Mouse (Mus musculus) CH12.LX (cell line): ENCODE measurements around the gene Stard10.

Experiments used
- BHLHE40 ChIP-seq: IDR thresholded peaks from 2 replicates; pipeline ENCODE4 v1.6.1; 2011; ENCODE audit warnings: mild to moderate bottlenecking, low read depth, low read length, improper control_type of control experiment
- CTCF ChIP-seq, 2 experiments: IDR thresholded peaks in 1 of 2; conservative IDR thresholded peaks in 1 of 2; 2 replicates each; pipeline ENCODE4 v1.5.1; 2011 to 2012; ENCODE audit warnings: low read depth in 2 of 2, low read length in 2 of 2, improper control_type of control experiment in 1 of 2, inconsistent platforms in 1 of 2, mild to moderate bottlenecking in 1 of 2, moderate library complexity in 1 of 2
- EP300 ChIP-seq: IDR thresholded peaks from 2 replicates; pipeline ENCODE4 v1.6.1; 2011; ENCODE audit warnings: low read length, improper control_type of control experiment
- MAFK ChIP-seq: IDR thresholded peaks from 2 replicates; pipeline ENCODE4 v1.6.1; 2011; ENCODE audit warnings: low read length, improper control_type of control experiment; ENCODE audit not compliant: insufficient replicate concordance
- MAX ChIP-seq: IDR thresholded peaks from 2 replicates; pipeline ENCODE4 v1.6.1; 2011; ENCODE audit warnings: low read length, improper control_type of control experiment
- NELFE ChIP-seq: IDR thresholded peaks from 2 replicates; pipeline ENCODE4 v1.6.1; 2011; ENCODE audit warnings: low read depth, low read length, improper control_type of control experiment
- POLR2A ChIP-seq: IDR thresholded peaks from 2 replicates; pipeline ENCODE4 v1.6.1; 2011; ENCODE audit warnings: low read depth, mild to moderate bottlenecking, improper control_type of control experiment, low read length
- TBP ChIP-seq: conservative IDR thresholded peaks from 2 replicates; pipeline ENCODE4 v1.6.1; 2011; ENCODE audit warnings: low read depth, low read length, improper control_type of control experiment
- USF1 ChIP-seq: IDR thresholded peaks from 2 replicates; pipeline ENCODE4 v1.6.1; 2014; ENCODE audit warnings: low read depth, mild to moderate bottlenecking, inconsistent platforms, low read length, improper control_type of control experiment

DNA sequence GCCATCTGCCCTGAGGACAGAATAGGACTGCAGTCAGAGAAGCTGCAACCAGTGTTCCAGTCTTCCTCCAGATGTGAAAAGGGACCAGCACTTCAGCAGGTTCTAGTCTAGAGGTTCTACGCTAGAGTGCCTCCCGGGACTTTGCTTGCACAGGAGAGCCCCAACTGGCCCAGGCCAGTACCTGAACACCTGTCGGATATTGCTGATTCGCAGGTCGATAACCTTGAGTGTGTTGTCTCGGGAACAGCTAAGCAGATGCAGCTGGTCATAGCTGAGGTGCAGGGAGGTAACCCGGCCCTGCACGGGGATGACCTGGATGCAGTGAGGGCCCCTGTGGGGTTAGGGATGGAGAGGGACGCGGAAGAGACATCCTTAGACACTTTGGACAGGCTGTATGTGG, 26.5 kb upstream of the Stard10 start:
- TF ChIP-seq MAX (no peak), CTCF (conservative IDR thresholded peaks at IDR 0.05 in 1 of 2, IDR thresholded peaks at IDR 0.05 in 1 of 2; ENCODE audit: low read depth in 2 of 2, low read length in 2 of 2) (no peak), USF1 (no peak), POLR2A (no peak), MAFK (no peak), TBP (no peak), NELFE (no peak), EP300 (no peak), BHLHE40 (no peak)
